Mouse (Mus musculus) hindbrain, embryonic 11.5 days (tissue): ENCODE data around the gene Atp2b4. TPM values are rescaled to one million over a fixed set of nuclear protein-coding genes. Genes with fewer than 3 reads are reported as not detected.

Experiments
- ATAC-seq: fragments of 200-750 bp; cut with Nextera tagmentation; 2 replicates; pipeline ENCODE4 v1.8.0; 2017; ENCODE audit warnings: mild to moderate bottlenecking, moderate TSS enrichment, moderate library complexity; ENCODE audit not compliant: low FRiP score
- DNase-seq: peaks from one replicate; pipeline ENCODE4 v3.0.0-alpha.2; 2015; ENCODE audit warnings: low spot score
- H3K27ac ChIP-seq: fragments of 300-500 bp; sonication (generic); 2 replicates; pipeline ENCODE4 v1.5.1; 2014; ENCODE audit warnings: mild to moderate bottlenecking, low read depth, low read length
- H3K27me3 ChIP-seq: fragments of 300-500 bp; sonication (generic); 2 replicates; pipeline ENCODE4 v1.6.1; 2014; ENCODE audit warnings: mild to moderate bottlenecking, low read length, moderate library complexity, mixed read lengths; ENCODE audit not compliant: control insufficient read depth, insufficient read depth
- H3K36me3 ChIP-seq: fragments of 300-500 bp; sonication (generic); 2 replicates; pipeline ENCODE4 v1.6.1; 2014; ENCODE audit warnings: mild to moderate bottlenecking, low read length, moderate library complexity, mixed read lengths; ENCODE audit not compliant: control insufficient read depth, insufficient read depth
- H3K4me1 ChIP-seq: fragments of 300-500 bp; sonication (generic); replicated peaks from 2 replicates; pipeline ENCODE4 v1.6.1; 2014; ENCODE audit warnings: low read length, mixed read lengths; ENCODE audit not compliant: control insufficient read depth, insufficient read depth
- H3K4me2 ChIP-seq: fragments of 300-500 bp; sonication (generic); replicated peaks from 2 replicates; pipeline ENCODE4 v1.6.1; 2014; ENCODE audit warnings: mild to moderate bottlenecking, low read depth, low read length
- H3K4me3 ChIP-seq: fragments of 300-500 bp; sonication (generic); 2 replicates; pipeline ENCODE4 v1.5.1; 2014; ENCODE audit warnings: low read depth, low read length
- H3K9ac ChIP-seq: fragments of 300-500 bp; sonication (generic); 2 replicates; pipeline ENCODE4 v1.6.1; 2014; ENCODE audit warnings: low read depth, low read length
- H3K9me3 ChIP-seq: fragments of 300-500 bp; sonication (generic); 2 replicates; pipeline ENCODE4 v1.6.1; 2016; ENCODE audit warnings: low read length; ENCODE audit not compliant: control insufficient read depth
- WGBS: fragments of 180-500 bp; shearing (Covaris S2); extraction: QIAGEN DNeasy Blood & Tissue Kit; methylation state at CpG from one replicate; pipeline ENCODE4 v1.1.7; 2014; 5-methylcytosine and 5-hydroxymethylcytosine counted together
- polyA plus RNA-seq: library from polyadenylated mRNA; unstranded; fragments of >200 nt; fragmentation: Nextera tagmentation; extraction: Ambion mirVana; gene quantifications from 2 replicates; pipeline ENCODE4 v1.2.1, GENCODE M21; 2014

Atp2b4 gene
- 8.7 and 15.3 TPM in 2 replicates for polyA plus RNA-seq

DNA sequence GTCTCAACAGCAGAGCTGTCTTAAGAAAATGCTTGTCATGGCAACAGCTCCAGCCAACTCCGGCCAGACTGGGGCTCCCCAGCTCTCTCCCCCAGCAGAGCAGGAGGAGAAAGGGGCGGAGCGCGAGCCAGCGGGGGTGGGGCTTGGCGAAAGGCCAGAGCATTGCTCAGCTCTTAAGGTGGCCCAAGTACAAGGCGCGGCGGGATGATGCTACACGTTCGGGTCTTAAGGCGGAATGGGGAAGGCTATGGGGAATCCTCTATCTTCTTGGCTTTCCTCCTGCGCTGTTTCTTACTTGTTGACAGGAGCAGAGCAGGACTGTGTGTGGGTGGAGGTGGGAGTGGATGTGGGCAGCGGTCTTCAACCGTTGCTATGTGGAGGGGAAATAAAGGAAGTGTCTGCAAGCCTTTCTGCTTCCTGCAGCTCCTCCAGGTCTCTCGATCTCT lies at the start of gene Atp2b4:
Atp2b4 (minus strand) TSS at position 94 of the 446 bp plus-strand sequence.
- Histone ChIP-seq H3K27ac (no peak within 1 kb of the TSS), H3K9ac (peak within 1 kb of the TSS; percentile 47; the same call in 1 of the 2 replicates), H3K4me1 (peaks cover 20% of the 10 kb centered on the region; the same call in 1 of the 2 replicates), H3K4me2 (peak within 1 kb of the TSS; percentile 87), H3K27me3 (peaks cover 8% of the 10 kb centered on the region), H3K9me3 (no peaks in the 10 kb centered on the region), H3K36me3 (no peaks in the 10 kb centered on the region), H3K4me3 (peak within 1 kb of the TSS; percentile 47)
- WGBS: 0% methylated on average over 16 of the region's 16 CpGs
- ATAC-seq (peak; percentile 83), DNase-seq (peak; percentile 89)

GRCm38 (mm10) chr1:133844734-133845133 lies 43.9 kb upstream of the Atp2b4 start:
- Histone ChIP-seq H3K9ac (no peak overlapping the region), H3K27ac (no peak overlapping the region), H3K9me3 (no peaks in the 10 kb centered on the region), H3K27me3 (no peaks in the 10 kb centered on the region), H3K36me3 (no peaks in the 10 kb centered on the region), H3K4me1 (peaks cover 10% of the 10 kb centered on the region; the same call in 1 of the 2 replicates), H3K4me2 (no peak overlapping the region), H3K4me3 (no peak overlapping the region)
- DNase-seq: no peak
- WGBS: 16% methylated on average over 9 of the region's 9 CpGs
- no peak for ATAC-seq

- Histone ChIP-seq H3K9ac (no peak overlapping the region), H3K4me3 (no peak overlapping the region), H3K36me3 (no peaks in the 10 kb centered on the region), H3K9me3 (no peaks in the 10 kb centered on the region), H3K4me2 (no peak overlapping the region), H3K27ac (no peak overlapping the region), H3K4me1 (peaks cover 10% of the 10 kb centered on the region; the same call in 1 of the 2 replicates), H3K27me3 (no peaks in the 10 kb centered on the region)
- 84% methylated on average over 6 of the region's 6 CpGs for WGBS
- DNase-seq (no peak), ATAC-seq (no peak)
These were observed 43.1 kb upstream of the Atp2b4 start for GRCm38 (mm10) chr1:133843900-133844299.

- peaks cover 10% of the 10 kb centered on the region; the same call in 1 of the 2 replicates for H3K4me1 ChIP-seq
- no peaks in the 10 kb centered on the region for H3K9me3 ChIP-seq
- no peak overlapping the region for H3K4me3 ChIP-seq
- ATAC-seq (no peak), DNase-seq (no peak)
- H3K9ac ChIP-seq: no peak overlapping the region
- 25% methylated on average over 4 of the region's 4 CpGs for WGBS
- H3K27ac ChIP-seq: no peak overlapping the region
- H3K4me2 ChIP-seq: no peak overlapping the region
- H3K36me3 ChIP-seq: no peaks in the 10 kb centered on the region
- no peaks in the 10 kb centered on the region for H3K27me3 ChIP-seq
These were observed 42.5 kb upstream of the Atp2b4 start for GRCm38 (mm10) chr1:133843370-133843769.

DNA sequence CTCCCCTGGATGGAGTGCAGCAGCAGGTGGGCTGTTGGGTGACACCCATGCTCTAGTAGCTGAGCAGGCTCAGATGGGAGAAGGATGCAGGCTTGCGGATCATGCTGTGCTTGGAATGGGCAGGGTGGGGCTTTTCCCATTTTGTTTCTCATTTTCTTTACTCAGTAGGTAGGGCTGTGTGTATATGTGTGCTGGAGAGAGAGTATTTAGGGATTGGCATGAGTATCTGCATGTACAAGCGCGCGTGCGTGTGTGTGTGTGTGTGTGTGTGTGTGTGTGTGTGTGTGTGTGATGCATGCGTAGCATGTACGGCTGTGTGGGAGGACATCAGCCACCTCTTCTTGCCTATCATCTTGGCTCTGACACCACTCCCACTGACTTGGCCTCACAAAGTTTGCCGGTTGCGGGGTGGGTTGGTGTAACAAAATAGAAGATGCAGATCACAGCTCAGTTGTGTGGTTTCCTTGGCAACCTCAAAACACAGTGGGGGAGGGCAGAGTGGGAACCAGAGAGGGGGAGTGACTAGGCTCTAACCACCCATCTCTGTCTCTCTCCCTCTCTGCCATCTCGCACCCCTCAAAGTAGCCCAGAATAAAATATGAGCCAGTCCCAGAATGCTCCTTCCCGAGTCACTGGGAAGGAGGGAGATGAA lies 41.4 kb upstream of the Atp2b4 start:
- ATAC-seq (peak; percentile 40; the same call in 1 of the 2 replicates), DNase-seq (peak; percentile 48)
- H3K4me1 ChIP-seq: peaks cover 10% of the 10 kb centered on the region; the same call in 1 of the 2 replicates
- H3K4me3 ChIP-seq: no peak overlapping the region
- H3K27ac ChIP-seq: no peak overlapping the region
- H3K4me2 ChIP-seq: no peak overlapping the region
- H3K9me3 ChIP-seq: no peaks in the 10 kb centered on the region
- whole genome bisulfite sequencing: 64% methylated on average over 11 of the region's 11 CpGs
- no peaks in the 10 kb centered on the region for H3K36me3 ChIP-seq
- no peaks in the 10 kb centered on the region for H3K27me3 ChIP-seq
- no peak overlapping the region for H3K9ac ChIP-seq

- no peaks in the 10 kb centered on the region for H3K36me3 ChIP-seq
- no peak overlapping the region for H3K4me2 ChIP-seq
- H3K9ac ChIP-seq: no peak overlapping the region
- no peak overlapping the region for H3K27ac ChIP-seq
- ATAC-seq (no peak), DNase-seq (no peak)
- no peaks in the 10 kb centered on the region for H3K27me3 ChIP-seq
- H3K4me1 ChIP-seq: peaks cover 10% of the 10 kb centered on the region; the same call in 1 of the 2 replicates
- no peaks in the 10 kb centered on the region for H3K9me3 ChIP-seq
- WGBS: 87% methylated on average over 15 of the region's 15 CpGs
- H3K4me3 ChIP-seq: no peak overlapping the region
These were observed 40.5 kb upstream of the Atp2b4 start for GRCm38 (mm10) chr1:133841171-133841926.

DNA sequence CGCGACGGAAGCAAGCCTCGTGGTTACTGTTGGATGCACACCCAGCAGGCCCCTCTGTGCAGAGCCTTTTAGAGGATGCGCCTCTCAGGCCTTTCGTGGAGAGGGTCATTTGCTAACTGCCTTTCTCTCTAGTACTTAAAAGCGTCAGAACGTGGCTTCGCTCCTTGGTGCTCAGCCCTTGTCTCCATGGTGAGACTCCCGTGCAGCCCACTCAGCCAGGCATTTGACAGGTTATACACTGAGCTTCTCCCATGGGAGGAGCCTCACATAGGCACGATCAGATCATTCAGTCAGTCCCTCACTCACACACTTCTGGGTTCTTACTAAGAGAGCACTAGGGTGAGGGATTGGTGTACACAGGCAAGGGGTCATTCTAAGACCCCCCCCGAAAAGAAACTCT lies 39.7 kb upstream of the Atp2b4 start:
- H3K9ac ChIP-seq: no peak overlapping the region
- WGBS: 57% methylated on average over 12 of the region's 12 CpGs
- ATAC-seq (no peak), DNase-seq (no peak)
- no peak overlapping the region for H3K27ac ChIP-seq
- H3K4me1 ChIP-seq: peaks cover 10% of the 10 kb centered on the region; the same call in 1 of the 2 replicates
- H3K4me2 ChIP-seq: no peak overlapping the region
- no peaks in the 10 kb centered on the region for H3K27me3 ChIP-seq
- no peaks in the 10 kb centered on the region for H3K9me3 ChIP-seq
- no peaks in the 10 kb centered on the region for H3K36me3 ChIP-seq
- H3K4me3 ChIP-seq: no peak overlapping the region

DNA sequence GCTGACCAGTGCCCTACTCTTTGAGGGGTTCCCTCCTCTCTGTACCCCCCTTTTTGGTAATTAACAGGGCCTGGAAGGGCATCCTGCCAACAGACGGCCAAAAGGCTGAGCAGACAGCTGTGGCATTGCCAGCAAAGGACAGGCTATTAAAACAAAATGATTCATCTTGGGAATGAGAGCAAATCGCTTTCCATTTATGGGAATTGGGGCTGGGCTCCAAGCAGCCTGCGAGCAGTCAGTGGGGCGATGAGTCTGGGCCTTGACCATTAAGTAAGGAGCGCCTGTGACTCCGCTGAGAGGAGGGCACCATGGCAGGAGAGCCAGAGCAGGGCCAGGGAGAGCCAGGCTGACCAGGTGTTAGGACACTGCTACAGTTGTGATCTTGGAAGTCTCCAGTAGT lies 33.5 kb upstream of the Atp2b4 start:
- Histone ChIP-seq H3K9ac (no peak overlapping the region), H3K4me2 (no peak overlapping the region), H3K4me3 (no peak overlapping the region), H3K9me3 (no peaks in the 10 kb centered on the region), H3K27ac (no peak overlapping the region), H3K27me3 (no peaks in the 10 kb centered on the region), H3K4me1 (no peaks in the 10 kb centered on the region), H3K36me3 (no peaks in the 10 kb centered on the region)
- WGBS: 91% methylated on average over 6 of the region's 6 CpGs
- ATAC-seq (no peak), DNase-seq (no peak)
